Mouse (Mus musculus) urinary bladder, adult 2 months (tissue): Measurements from ENCODE around the gene Gpatch1. TPM values are rescaled to one million over a fixed set of nuclear protein-coding genes. Genes with fewer than 3 reads are reported as not detected.

Source experiments
- DNase-seq: peaks from one replicate; pipeline ENCODE4 v3.0.0; 2022; ENCODE audit warnings: low spot score
- polyA plus RNA-seq: library from polyadenylated mRNA; depleted of rRNA; stranded (reverse); fragments of >200 nt; gene quantifications from 2 replicates; pipeline ENCODE4 v1.2.3, GENCODE M21; 2012; rRNA removed

Gene Gpatch1
- 11.6 and 11.7 TPM in 2 replicates for polyA plus RNA-seq

- DNase-seq, result peak; percentile 84
Measured at GRCm38 (mm10) chr7:35317729-35318609, at the start of gene Gpatch1. TSS of gene Gpatch1 (minus strand) at chr7:35318440.

- DNase-seq, result no peak
Measured at GRCm38 (mm10) chr7:35365161-35365910, 47.1 kb upstream of the Gpatch1 start.

GRCm38 (mm10) chr7:35362868-35363267 is 44.6 kb upstream of the Gpatch1 start:
- no peak for DNase-seq

- no peak for DNase-seq
Measured at GRCm38 (mm10) chr7:35362253-35362652, 44.0 kb upstream of the Gpatch1 start.

- DNase-seq, result no peak
Measured at GRCm38 (mm10) chr7:35357621-35358020, 39.4 kb upstream of the Gpatch1 start.

GRCm38 (mm10) chr7:35355303-35355872 is 37.1 kb upstream of the Gpatch1 start:
- no peak for DNase-seq

GRCm38 (mm10) chr7:35353306-35353705 is 35.1 kb upstream of the Gpatch1 start:
- DNase-seq, result no peak

GRCm38 (mm10) chr7:35351155-35351554 is 32.9 kb upstream of the Gpatch1 start:
- no peak for DNase-seq

GRCm38 (mm10) chr7:35349886-35350684 is 31.8 kb upstream of the Gpatch1 start:
- no peak for DNase-seq

- no peak for DNase-seq
Measured at GRCm38 (mm10) chr7:35349022-35349421, 30.8 kb upstream of the Gpatch1 start.

- DNase-seq, result no peak
Measured at GRCm38 (mm10) chr7:35347918-35348700, 29.9 kb upstream of the Gpatch1 start.

- DNase-seq, result no peak
Measured at GRCm38 (mm10) chr7:35344785-35345330, 26.6 kb upstream of the Gpatch1 start.

- no peak for DNase-seq
Measured at GRCm38 (mm10) chr7:35342498-35342897, 24.3 kb upstream of the Gpatch1 start.

GRCm38 (mm10) chr7:35341282-35341681 is 23.0 kb upstream of the Gpatch1 start:
- no peak for DNase-seq

- no peak for DNase-seq
Measured at GRCm38 (mm10) chr7:35340196-35340595, 22.0 kb upstream of the Gpatch1 start.

- DNase-seq, result peak; percentile 43
Measured at GRCm38 (mm10) chr7:35334527-35335452, 16.6 kb upstream of the Gpatch1 start.

- DNase-seq, result peak; percentile 92
Measured at GRCm38 (mm10) chr7:35333692-35334526, 15.7 kb upstream of the Gpatch1 start, which contains the start of gene Rhpn2. TSS of gene Rhpn2 (plus strand) at chr7:35334170.

GRCm38 (mm10) chr7:35333231-35333651 is 15.0 kb upstream of the Gpatch1 start:
- DNase-seq, result no peak
